26 mouse cellular contexts compared by ENCODE assay signal in the genomic region with DNA sequence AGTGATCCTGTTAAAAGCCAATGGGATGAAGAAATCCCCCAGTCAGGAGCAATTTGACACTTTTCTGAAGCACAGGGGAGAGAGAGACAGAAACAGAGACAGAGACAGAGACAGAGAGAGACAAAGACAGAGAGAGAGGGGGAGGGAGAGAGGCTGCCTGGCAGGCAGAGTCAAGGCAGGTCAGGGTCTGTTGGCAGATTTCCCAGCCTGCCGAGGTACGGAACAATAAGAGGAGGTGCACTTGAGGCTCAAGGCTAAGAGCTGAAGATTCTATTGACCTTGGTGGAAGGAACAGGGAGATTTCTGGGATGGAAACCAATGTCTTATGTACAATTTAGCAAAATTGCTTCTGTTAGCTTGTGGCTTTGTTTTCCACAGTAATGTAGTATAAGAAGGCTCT. TPM values are rescaled to one million over a fixed set of nuclear protein-coding genes. Genes with fewer than 3 reads are reported as not detected.
DNase-seq lines count a peak whose midpoint lies in the region; ATAC-seq and TF ChIP-seq lines count a peak whose summit lies in the region.
"Had no signal": no experiment of that assay in that cellular context is flagged by ENCODE, and none has a peak within 500 bp of the region (broad histone marks: within the 10 kb centered on the region; RNA-seq: fewer than 3 reads in every experiment).

No protein-coding gene starts in this region.

- no peak for ATAC-seq in heart, embryonic 12.5 days (ENCODE audit: insufficient number of reproducible peaks, low FRiP score)
- no peak for ATAC-seq in lung, embryonic 14.5 days (ENCODE audit: insufficient read depth)
- ATAC-seq: activated CD4-positive, CD25-positive, alpha-beta regulatory T cell, adult 4 months; forebrain, embryonic 16.5 days; hindbrain, embryonic 16.5 days; intestine, embryonic 16.5 days; liver, embryonic 12.5 days had no signal

- TF ChIP-seq CTCF in lung, embryonic 14.5 days (IDR thresholded peaks at IDR 0.05; ENCODE audit: low read depth), result no peak

- H3K9me3 ChIP-seq in heart, embryonic 12.5 days (replicated peaks), result no peaks in the 10 kb centered on the region
- no peaks in the 10 kb centered on the region for H3K9me3 ChIP-seq in lung, embryonic 14.5 days (ENCODE audit: low read depth, low read length)
- H3K9me3 ChIP-seq: G1E; hindbrain, embryonic 10.5 days; limb, embryonic 13.5 days; liver, embryonic 12.5 days; midbrain, embryonic 12.5 days had no signal

- no peaks in the 10 kb centered on the region for H3K4me1 ChIP-seq in heart, embryonic 12.5 days (replicated peaks)
- no peaks in the 10 kb centered on the region for H3K4me1 ChIP-seq in lung, embryonic 14.5 days (ENCODE audit: insufficient read depth)
- H3K4me1 ChIP-seq: hindbrain, embryonic 10.5 days; limb, embryonic 13.5 days; liver, embryonic 12.5 days; midbrain, embryonic 12.5 days had no signal

- no peak overlapping the region for H3K4me3 ChIP-seq in heart, embryonic 12.5 days
- H3K4me3 ChIP-seq in lung, embryonic 14.5 days (ENCODE audit: low read depth, low read length), result no peak overlapping the region
- H3K4me3 ChIP-seq: hindbrain, embryonic 10.5 days; limb, embryonic 13.5 days; liver, embryonic 12.5 days; midbrain, embryonic 12.5 days had no signal

- H3K27me3 ChIP-seq in heart, embryonic 12.5 days (replicated peaks), result no peaks in the 10 kb centered on the region
- no peaks in the 10 kb centered on the region for H3K27me3 ChIP-seq in lung, embryonic 14.5 days (ENCODE audit: insufficient read depth, low read length)
- H3K27me3 ChIP-seq: CH12.LX; limb, embryonic 13.5 days; liver, embryonic 12.5 days; midbrain, embryonic 12.5 days had no signal

- peak; percentile 23 for DNase-seq in heart, postnatal 4 days
- DNase-seq in lung, embryonic 14.5 days, result peak; percentile 28
- DNase-seq in lung, postnatal 14 days, result no peak
- DNase-seq in adrenal gland, postnatal 14 days, result peak; percentile 41
- DNase-seq in testis, postnatal 14 days (ENCODE audit: low spot score), result peak; percentile 74
- DNase-seq in gastrocnemius, postnatal 25 days, result no peak
- DNase-seq: B cell, adult 2 months; cerebellum, adult 9-10 months; layer of hippocampus, adult 9-11 months; thymus, postnatal 36 days had no signal

- WGBS in heart, embryonic 12.5 days, result 52% methylated on average over 2 of the region's 2 CpGs
- 39% methylated on average over 2 of the region's 2 CpGs for WGBS in lung, embryonic 14.5 days

- no peak overlapping the region for H3K27ac ChIP-seq in heart, embryonic 12.5 days (ENCODE audit: poor library complexity, severe bottlenecking)
- H3K27ac ChIP-seq in lung, embryonic 14.5 days (ENCODE audit: low read depth), result no peak overlapping the region
- H3K27ac ChIP-seq: hindbrain, embryonic 10.5 days; limb, embryonic 13.5 days; liver, embryonic 12.5 days; midbrain, embryonic 12.5 days had no signal

- H3K4me2 ChIP-seq in heart, embryonic 12.5 days, result no peak overlapping the region
- no peak overlapping the region for H3K4me2 ChIP-seq in lung, embryonic 14.5 days
- H3K4me2 ChIP-seq: limb, embryonic 13.5 days; liver, embryonic 12.5 days; midbrain, embryonic 12.5 days had no signal

- H3K36me3 ChIP-seq in heart, embryonic 12.5 days, result peaks cover 10% of the 10 kb centered on the region
- no peaks in the 10 kb centered on the region for H3K36me3 ChIP-seq in lung, embryonic 14.5 days (ENCODE audit: insufficient read depth)
- H3K36me3 ChIP-seq: hindbrain, embryonic 10.5 days; limb, embryonic 13.5 days; midbrain, embryonic 12.5 days had no signal

- no peak overlapping the region for H3K9ac ChIP-seq in heart, embryonic 12.5 days
- no peak overlapping the region for H3K9ac ChIP-seq in lung, embryonic 14.5 days
- H3K9ac ChIP-seq: limb, embryonic 13.5 days; liver, embryonic 12.5 days; midbrain, embryonic 12.5 days had no signal

RNA-seq across cellular contexts. Expression of a gene that starts 26.4 kb away (rescaled TPM):
- total RNA-seq in heart, postnatal 4 days (2021), result under 1 TPM in 1 of 2 experiments, not detected in 1; 0.88 TPM
- 0.11 TPM in 1 of 2 replicates, not detected in the other for polyA plus RNA-seq in heart, embryonic 12.5 days (2016; fragmentation: Nextera tagmentation; extraction: Ambion mirVana)
- polyA plus RNA-seq in lung, embryonic 14.5 days (2014; fragmentation: Nextera tagmentation; extraction: Ambion mirVana), result 2.8 and 3.1 TPM in 2 replicates
- total RNA-seq in adrenal gland, postnatal 14 days (2021), result 0.67 and 0.68 TPM in 2 replicates
- total RNA-seq in gastrocnemius, postnatal 25 days (2021), result under 1 TPM in 1 of 2 experiments, not detected in 1; 0.75 TPM
- total RNA-seq: left cerebral cortex, adult 18-20 months; monocyte, adult 5-6 weeks had no signal
- polyA plus RNA-seq: G1E; testis, adult 2 months had no signal

RNA-seq across cellular contexts. Expression of a gene that starts 28.6 kb away (rescaled TPM):
- total RNA-seq in heart, postnatal 4 days (2021), result 10 to 100 TPM; 43.0 to 51.6 TPM
- 35.8 and 37.6 TPM in 2 replicates for polyA plus RNA-seq in heart, embryonic 12.5 days (2016; fragmentation: Nextera tagmentation; extraction: Ambion mirVana)
- 16.7 and 18.0 TPM in 2 replicates for polyA plus RNA-seq in lung, embryonic 14.5 days (2014; fragmentation: Nextera tagmentation; extraction: Ambion mirVana)
- 41.4 and 43.2 TPM in 2 replicates for total RNA-seq in adrenal gland, postnatal 14 days (2021)
- 10 to 100 TPM; 10.8 to 12.3 TPM for total RNA-seq in gastrocnemius, postnatal 25 days (2021)

RNA-seq across cellular contexts. Expression of a gene that starts 46.8 kb away (rescaled TPM):
- total RNA-seq in heart, postnatal 4 days (2021), result 10 to 100 TPM; 15.5 to 17.0 TPM
- 6.2 and 6.6 TPM in 2 replicates for polyA plus RNA-seq in heart, embryonic 12.5 days (2016; fragmentation: Nextera tagmentation; extraction: Ambion mirVana)
- polyA plus RNA-seq in lung, embryonic 14.5 days (2014; fragmentation: Nextera tagmentation; extraction: Ambion mirVana), result 3.7 and 4.0 TPM in 2 replicates
- 170 and 191 TPM in 2 replicates for total RNA-seq in adrenal gland, postnatal 14 days (2021)
- under 1 TPM; 0.21 to 0.23 TPM for total RNA-seq in gastrocnemius, postnatal 25 days (2021)
- total RNA-seq: CH12.LX; G1E; megakaryocyte, adult 5-6 weeks; monocyte, adult 5-6 weeks; neutrophil, adult 5-6 weeks had no signal
- polyA plus RNA-seq: activated CD4-positive, CD25-positive, alpha-beta regulatory T cell, adult 4 months; G1E had no signal

RNA-seq across cellular contexts. Expression of a gene that starts 59.7 kb away (rescaled TPM):
- 10 to 100 TPM; 15.7 to 17.1 TPM for total RNA-seq in heart, postnatal 4 days (2021)
- polyA plus RNA-seq in heart, embryonic 12.5 days (2016; fragmentation: Nextera tagmentation; extraction: Ambion mirVana), result 23.2 and 28.6 TPM in 2 replicates
- polyA plus RNA-seq in lung, embryonic 14.5 days (2014; fragmentation: Nextera tagmentation; extraction: Ambion mirVana), result 45.5 and 46.1 TPM in 2 replicates
- total RNA-seq in adrenal gland, postnatal 14 days (2021), result 7.6 TPM in 2 replicates
- total RNA-seq in gastrocnemius, postnatal 25 days (2021), result under 1 TPM; 0.33 to 0.70 TPM

Comparison
In these comparisons a context has a peak if more than half of its experiments do, and no peak if none do; other contexts are left out.
1. DNase-seq: peak in heart, postnatal 4 days (single experiment), lung, embryonic 14.5 days (single experiment), adrenal gland, postnatal 14 days (single experiment) and testis, postnatal 14 days (single experiment); none in lung, postnatal 14 days (single experiment) and gastrocnemius, postnatal 25 days (single experiment).
2. RNA of a gene that starts 46.8 kb away (total RNA-seq): 170 to 191 TPM in adrenal gland, postnatal 14 days and 15.5 to 17.0 TPM in heart, postnatal 4 days; 0.21 to 0.23 TPM in gastrocnemius, postnatal 25 days; every median in the first group is over 10 times any median in the second.